Mouse (Mus musculus) skeletal muscle tissue, adult 2 months (tissue): ENCODE results near the gene Dcun1d4.

Source experiments
- DNase-seq: peaks from one replicate; pipeline ENCODE4 v3.0.0-alpha.2; 2012; ENCODE audit warnings: low read depth, low spot score

Dcun1d4 gene

GRCm38 (mm10) chr5:73498559-73498958, 17.8 kb downstream of the Dcun1d4 start:
- DNase-seq: no peak

- no peak for DNase-seq
These were observed 20.2 kb downstream of the Dcun1d4 start for GRCm38 (mm10) chr5:73500867-73501440.

DNA sequence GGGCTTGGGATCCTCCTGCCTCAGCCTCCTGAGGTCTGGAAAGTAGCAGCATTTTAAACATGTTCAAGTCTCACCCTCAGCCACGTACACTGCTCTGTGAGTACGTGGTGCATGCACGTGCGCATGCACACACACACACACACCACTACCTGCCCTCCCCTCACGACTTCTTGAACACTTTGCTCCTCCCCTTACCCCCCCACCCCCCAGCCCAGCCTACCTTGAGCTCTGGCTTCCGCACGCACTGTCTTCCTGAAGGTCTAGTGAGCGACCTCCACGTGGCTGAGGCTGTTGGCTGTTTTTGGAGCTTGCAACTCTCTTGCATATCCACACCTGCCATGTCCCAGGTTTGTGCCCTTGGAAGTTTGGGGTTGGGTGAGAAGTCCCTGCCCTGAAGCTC, 21.6 kb downstream of the Dcun1d4 start:
- DNase-seq: no peak

DNA sequence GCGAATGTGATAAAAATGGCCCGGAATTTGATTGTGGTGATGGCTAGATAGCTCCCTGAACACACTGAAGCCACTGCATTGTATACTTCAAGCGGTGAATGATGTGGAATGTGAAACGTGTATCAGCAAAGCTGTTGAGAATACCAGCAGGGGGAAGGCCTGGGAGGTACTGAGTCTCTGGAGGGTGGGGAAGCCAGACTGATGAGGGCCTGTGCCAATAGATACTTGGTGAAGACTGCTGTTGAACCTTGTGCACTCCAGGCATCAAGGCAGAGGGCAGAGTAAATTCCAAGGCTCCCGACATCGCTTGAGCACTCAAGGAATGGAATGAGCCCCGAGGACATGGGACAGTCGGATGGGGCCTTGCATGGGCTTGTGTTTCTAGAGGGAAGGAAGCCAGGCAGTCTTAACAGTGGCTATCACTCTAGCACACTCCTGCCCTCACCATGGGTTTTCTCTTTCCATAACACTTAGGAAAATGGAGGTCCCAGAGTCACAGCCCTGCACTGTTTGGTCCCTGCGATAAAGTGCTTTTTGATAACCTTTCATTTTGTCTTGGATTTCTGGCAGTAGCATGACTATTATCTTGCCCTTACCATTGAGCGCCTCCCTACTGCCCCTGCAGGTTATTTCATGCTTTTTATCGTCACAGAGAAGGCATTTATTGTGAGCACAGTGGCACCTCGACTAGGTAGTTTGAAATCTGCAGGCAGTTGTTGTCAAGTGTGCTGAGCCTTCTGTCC, 22.4 kb downstream of the Dcun1d4 start:
- DNase-seq: no peak

- DNase-seq: no peak
These were observed 30.3 kb downstream of the Dcun1d4 start for GRCm38 (mm10) chr5:73511074-73511473.

GRCm38 (mm10) chr5:73512241-73512640, 31.4 kb downstream of the Dcun1d4 start:
- DNase-seq: no peak

DNA sequence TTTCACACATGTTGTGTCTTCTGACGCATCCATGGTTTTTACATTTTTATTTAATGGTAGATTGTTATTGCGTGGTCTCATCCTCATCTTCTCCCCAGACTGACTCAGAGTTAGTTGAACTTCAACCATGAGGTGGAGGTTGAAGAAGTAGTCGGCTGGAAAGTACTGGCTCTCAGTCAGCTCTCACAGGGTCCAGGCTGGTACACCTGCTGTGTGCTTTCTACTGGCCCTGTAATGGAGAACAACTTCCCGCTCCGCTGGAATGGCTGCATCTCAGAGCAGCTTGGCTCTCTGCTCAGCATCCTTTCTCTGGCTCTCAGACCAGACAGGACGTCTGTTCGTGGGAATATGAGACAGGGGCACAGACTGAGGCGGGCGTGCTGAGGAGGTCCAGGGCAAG, 31.9 kb downstream of the Dcun1d4 start:
- no peak for DNase-seq

- no peak for DNase-seq
These were observed 33.4 kb downstream of the Dcun1d4 start for GRCm38 (mm10) chr5:73514202-73514601.

- no peak for DNase-seq
These were observed 36.5 kb downstream of the Dcun1d4 start for GRCm38 (mm10) chr5:73517299-73517698.

DNA sequence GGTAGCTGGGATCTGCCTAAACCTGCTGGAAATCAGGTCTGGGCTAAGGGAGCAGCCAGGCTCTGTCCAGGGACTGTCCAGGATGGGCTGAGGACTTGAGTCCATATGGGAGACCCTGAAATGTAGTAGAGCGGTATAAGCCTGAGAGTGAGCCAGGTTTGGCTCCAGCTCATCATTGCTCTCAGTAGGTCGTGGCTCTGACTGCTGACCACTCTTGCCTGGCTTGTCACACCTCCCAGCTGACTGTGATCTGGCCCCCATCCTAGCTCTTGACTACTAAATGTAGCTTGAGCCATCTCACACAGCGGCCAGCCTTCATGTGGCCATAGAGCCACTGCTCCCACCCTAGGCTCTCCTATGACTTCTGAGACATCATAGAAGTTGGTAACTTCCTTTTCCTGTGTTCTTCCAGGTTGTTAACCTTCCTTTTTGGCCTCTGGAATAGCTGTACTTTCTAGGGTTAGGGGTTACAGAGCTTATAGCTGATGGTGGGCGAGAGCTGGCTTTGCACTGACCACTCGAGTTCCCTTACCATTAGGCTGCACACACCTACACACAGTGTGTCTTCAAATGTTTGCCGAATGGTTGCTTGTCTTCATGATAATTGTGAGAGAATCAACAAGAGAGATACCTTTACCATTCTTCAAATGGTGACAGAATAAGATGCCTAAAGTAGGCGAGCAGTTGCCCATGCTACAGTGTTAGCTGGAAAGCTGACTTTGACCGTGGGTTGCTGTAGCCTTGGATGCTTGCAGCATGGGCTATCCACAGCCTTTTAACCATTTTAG, 37.8 kb downstream of the Dcun1d4 start:
- peak; percentile 4 for DNase-seq

GRCm38 (mm10) chr5:73520787-73521186, 40.0 kb downstream of the Dcun1d4 start:
- DNase-seq: no peak

GRCm38 (mm10) chr5:73523227-73523626, 42.4 kb downstream of the Dcun1d4 start:
- no peak for DNase-seq

DNA sequence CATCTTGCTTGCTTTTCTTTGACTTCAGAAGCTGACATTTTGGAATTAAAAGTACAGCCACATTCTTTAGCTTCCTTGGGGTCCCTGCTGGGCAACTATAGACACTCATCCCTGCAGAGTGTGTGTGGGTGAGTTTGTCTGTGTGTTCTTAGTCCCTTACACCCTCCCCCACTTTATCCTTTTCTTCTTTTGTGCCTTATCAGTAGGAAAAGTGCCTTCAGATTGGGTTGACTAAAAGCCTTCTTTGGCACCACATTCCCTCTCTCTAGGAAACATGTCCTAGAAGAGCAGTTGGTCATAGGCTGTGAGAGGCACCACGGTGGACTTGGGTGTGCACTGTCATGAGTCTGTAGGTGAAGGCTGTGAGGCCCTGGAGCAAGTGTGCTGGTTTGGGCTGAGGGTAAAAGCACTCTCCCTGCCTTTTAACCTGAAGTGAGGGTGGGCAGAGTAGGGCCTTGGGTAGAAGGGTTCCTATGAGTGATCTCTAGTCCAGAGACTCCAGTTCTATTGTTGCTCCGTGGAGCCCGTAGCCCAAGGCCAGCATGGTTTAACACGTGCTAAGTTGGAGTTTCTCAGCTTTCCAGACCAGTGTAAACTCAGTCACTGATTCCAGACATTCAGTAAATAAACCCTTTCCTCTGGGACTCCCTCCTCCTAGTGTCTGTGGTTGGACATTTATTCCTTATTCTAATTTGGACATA, 43.6 kb downstream of the Dcun1d4 start:
- DNase-seq: no peak

DNA sequence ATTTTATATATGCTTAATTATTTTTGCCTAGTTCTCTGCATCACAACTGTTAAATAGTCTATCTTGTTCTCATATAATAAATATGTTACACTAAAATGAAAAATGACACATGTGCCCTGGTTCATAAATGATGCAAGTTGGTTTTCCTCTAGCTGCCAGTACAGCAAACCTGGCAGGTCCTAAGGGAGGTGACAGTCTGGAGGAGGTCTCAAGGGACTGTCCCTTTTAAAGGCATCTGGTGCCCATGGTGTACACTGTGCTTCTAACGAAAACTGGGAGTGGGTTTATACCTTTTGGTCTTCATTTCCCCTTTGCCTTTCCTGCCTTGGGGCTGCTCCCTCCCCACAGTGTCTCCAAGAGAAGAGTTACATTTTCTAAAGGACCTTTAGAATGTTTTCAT, 51.4 kb downstream of the Dcun1d4 start:
- no peak for DNase-seq

- no peak for DNase-seq
These were observed 52.1 kb downstream of the Dcun1d4 start for GRCm38 (mm10) chr5:73532879-73533278.

DNA sequence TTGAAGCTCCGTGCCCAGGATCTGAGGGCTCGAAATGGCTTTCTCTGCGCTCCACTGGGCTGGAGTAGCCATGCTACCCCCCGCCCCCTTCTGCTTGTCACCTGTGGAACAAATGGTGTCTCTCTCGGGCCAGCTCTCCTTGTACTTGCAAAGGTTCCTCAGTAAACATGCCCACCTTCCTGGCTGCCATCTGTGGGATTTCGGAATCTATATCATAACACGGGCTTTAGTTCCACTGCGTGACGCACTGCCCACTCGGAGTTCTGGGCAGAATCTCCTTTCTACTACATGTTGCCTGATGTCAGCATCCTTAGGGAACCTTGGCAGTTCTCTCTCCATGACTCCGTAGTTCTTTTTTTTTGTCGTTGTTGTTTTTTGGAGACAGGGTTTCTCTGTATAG, 56.9 kb downstream of the Dcun1d4 start:
- DNase-seq: no peak

GRCm38 (mm10) chr5:73538586-73539298, 57.9 kb downstream of the Dcun1d4 start:
- DNase-seq: no peak

DNA sequence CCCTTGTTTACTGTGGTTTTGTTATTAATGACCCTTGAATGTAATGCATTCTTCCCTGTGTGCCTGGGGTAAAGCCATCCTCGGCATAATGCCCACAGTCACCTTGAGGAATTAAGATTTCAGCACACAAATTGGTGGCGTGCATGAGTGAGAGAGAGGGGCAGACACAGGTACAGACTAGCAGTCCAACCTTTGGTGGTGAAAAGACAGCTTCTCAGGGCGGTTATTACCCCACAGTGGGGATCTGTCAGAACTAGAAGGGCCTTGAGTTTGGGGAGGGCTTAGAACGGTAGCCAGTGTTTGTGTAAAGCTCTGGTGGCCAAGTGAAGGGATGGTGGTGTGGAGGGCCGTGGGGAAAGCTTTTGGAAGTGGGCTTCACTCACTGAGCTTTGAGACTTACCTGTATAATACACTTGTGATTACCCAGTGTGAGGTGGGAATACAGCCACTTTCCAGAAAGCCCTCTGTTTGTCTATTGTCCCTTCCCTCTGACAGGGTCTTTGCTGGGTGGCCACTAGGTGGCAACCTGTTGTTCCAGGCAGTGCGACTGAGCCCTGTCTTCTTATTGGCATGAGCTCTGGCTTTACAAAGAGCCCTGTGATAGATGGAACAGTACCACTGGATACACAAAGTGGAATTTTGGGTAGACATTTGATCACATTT, 59.2 kb downstream of the Dcun1d4 start:
- no peak for DNase-seq

- no peak for DNase-seq
These were observed 59.7 kb downstream of the Dcun1d4 start for GRCm38 (mm10) chr5:73540511-73540871.

DNA sequence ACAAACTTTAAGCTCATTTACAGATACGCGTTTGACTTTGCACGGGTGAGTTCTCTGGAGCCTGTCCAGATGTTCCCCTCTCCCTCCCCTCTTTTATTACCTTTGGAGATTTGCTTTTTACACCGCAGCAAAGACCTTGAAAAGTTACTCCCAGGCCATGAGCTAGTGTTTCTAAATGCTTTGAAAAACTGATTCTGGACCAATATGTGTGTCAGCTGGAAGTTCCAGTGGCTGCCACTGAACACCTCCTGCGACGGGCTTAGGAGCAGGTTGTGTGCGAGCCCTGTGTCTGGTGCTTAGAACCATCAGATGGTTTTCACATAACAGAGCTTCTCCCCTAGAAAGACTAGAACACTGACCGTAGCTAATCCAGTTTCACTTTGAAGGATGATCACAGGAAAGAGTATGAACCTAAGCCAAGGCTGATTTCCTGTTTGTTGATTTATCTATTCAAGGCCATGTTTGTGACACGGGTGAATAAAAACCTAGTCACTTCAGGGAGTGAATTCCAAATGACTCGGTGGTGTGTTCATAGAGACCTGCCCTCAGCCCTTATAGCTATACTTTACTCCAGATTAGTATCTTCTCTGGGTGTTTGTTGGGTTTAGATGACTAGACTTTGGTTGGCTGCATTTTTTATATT, 63.4 kb downstream of the Dcun1d4 start:
- DNase-seq: no peak

GRCm38 (mm10) chr5:73545641-73546040, 64.8 kb downstream of the Dcun1d4 start:
- no peak for DNase-seq
